Mouse (Mus musculus): Measurements from ENCODE around the gene Hoxb1. TPM values are rescaled to one million over a fixed set of nuclear protein-coding genes. Genes with fewer than 3 reads are reported as not detected.
A peak's percentile ranks its signal among the peaks of the same experiment; 100 is the strongest.

Gene Hoxb1
- polyA plus RNA-seq, 1 experiment from 2014 or later, result 1.6 TPM

DNA sequence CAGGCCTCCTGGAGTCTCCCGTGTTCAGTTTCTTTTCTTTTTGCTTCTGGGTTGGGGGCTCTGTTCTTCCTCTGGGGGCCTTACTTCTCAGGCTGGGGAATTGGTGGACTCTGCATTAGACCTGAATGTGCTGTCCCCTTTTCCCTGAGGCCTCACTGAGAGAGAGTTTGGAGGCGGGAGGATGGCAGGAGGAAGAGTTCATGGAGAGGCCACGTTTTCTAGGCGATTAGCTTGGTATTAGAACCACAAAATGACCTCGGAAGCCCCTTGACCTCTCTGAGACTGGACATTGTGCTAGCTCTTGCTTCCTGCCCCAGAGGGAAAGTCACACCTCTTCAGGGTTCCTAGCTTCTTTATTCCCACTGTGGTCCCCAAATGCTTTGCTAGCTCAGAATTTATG is 41.4 kb upstream of the Hoxb1 start:
- Histone ChIP-seq H3K27ac (replicated peaks) (peak overlapping the region; percentile 100), H3K9ac (peak overlapping the region; percentile 100), H3K36me3 (peaks cover 12% of the 10 kb centered on the region; the same call in 1 of the 2 replicates), H3K9me3 (no peaks in the 10 kb centered on the region), H3K4me1 (replicated peaks) (peaks cover 97% of the 10 kb centered on the region), H3K4me3 (peak overlapping the region; percentile 99), H3K27me3 (no peaks in the 10 kb centered on the region), H3K4me2 (peak overlapping the region; percentile 96)
- no peak for ATAC-seq (ENCODE audit: low read depth)
- WGBS, result 6% methylated on average over 5 of the region's 5 CpGs

DNA sequence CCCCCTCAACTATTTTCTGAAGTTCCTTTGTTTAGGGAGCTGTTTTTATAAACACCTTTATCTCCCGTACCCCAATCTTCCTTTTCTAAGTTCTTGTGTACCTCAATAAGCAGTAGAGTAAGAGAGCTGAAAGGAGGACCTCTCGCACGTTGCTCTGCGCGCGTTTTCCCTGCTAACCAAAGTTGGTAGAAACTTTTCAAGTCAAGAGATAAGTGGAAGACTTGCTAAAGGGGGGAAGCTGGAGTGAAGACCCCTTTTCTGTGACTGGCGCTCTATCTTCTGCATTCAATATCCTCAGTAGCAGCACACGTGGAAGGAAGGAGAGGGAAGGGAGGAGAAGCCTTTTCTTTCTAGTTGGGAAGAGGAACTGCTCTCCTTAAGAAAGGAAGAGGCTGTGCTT is 40.6 kb upstream of the Hoxb1 start:
- 4% methylated on average over 8 of the region's 8 CpGs for WGBS
- peaks cover 100% of the 10 kb centered on the region for H3K4me1 ChIP-seq (replicated peaks)
- H3K27me3 ChIP-seq, result no peaks in the 10 kb centered on the region

DNA sequence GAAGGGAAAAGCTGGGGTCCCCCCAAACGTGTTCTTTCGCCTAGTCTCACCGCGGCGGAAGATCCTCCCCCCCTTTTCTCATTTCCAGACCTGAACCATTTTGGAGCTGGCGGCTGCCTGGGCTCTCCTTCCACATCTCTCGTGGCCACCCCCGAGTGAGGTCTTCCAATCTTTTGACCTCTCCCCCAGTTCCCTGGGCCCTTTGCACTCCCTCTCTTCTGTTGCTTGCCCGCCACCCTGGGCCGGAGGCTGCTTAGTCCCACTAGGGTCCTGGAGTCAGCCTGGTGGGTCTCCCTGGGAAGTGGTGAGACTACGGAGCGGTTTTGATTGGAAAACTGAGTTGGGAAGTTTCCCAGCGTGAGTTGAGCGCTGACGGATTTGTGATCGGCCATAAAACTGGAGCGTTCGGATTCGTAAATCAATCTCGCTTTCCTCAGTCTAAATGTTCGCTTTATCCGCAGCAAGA is 39.8 kb upstream of the Hoxb1 start:
- H3K36me3 ChIP-seq, result peaks cover 16% of the 10 kb centered on the region; the same call in 1 of the 2 replicates
- H3K9me3 ChIP-seq, result no peaks in the 10 kb centered on the region
- H3K9ac ChIP-seq, result peak overlapping the region; percentile 100
- H3K27me3 ChIP-seq, result no peaks in the 10 kb centered on the region
- H3K4me3 ChIP-seq, result peak overlapping the region; percentile 99
- peak overlapping the region; percentile 96 for H3K4me2 ChIP-seq
- 3% methylated on average over 22 of the region's 22 CpGs for WGBS
- peak overlapping the region; percentile 100 for H3K27ac ChIP-seq (replicated peaks)
- peaks cover 100% of the 10 kb centered on the region for H3K4me1 ChIP-seq (replicated peaks)
- ATAC-seq (ENCODE audit: low read depth), result no peak

More for the DNA sequence above, 40.6 kb upstream of the Hoxb1 start:
- peak overlapping the region; percentile 99 for H3K4me3 ChIP-seq
- ATAC-seq (ENCODE audit: low read depth), result no peak
- H3K36me3 ChIP-seq, result peaks cover 13% of the 10 kb centered on the region; the same call in 1 of the 2 replicates
- H3K9me3 ChIP-seq, result no peaks in the 10 kb centered on the region
- H3K4me2 ChIP-seq, result peak overlapping the region; percentile 96
- H3K27ac ChIP-seq (replicated peaks), result peak overlapping the region; percentile 100
- H3K9ac ChIP-seq, result peak overlapping the region; percentile 100

DNA sequence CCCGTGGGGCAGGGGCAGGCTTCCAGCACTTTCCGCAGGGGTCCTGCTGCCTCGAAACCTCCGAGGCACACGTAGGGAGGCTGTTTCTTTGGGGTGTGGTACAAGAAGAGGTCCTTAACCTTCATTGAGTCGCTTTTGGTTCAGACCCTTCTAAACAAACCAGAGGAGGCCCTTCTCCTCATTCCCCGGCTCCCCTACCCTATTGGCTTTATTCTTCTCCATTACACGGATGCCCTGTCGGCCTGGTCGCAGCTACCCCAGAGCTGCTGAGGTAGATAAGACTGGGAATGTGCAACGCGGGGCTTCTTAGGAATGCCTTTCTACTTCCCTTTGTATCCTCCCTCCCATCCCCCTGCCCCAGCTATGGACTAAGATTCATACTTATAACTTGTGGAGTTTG is 38.8 kb upstream of the Hoxb1 start:
- no peak for ATAC-seq (ENCODE audit: low read depth)
- H3K4me3 ChIP-seq, result peak overlapping the region; percentile 99
- H3K27ac ChIP-seq (replicated peaks), result peak overlapping the region; percentile 100
- H3K4me2 ChIP-seq, result peak overlapping the region; percentile 96
- H3K4me1 ChIP-seq (replicated peaks), result peaks cover 100% of the 10 kb centered on the region
- H3K9ac ChIP-seq, result peak overlapping the region; percentile 100
- H3K27me3 ChIP-seq, result no peaks in the 10 kb centered on the region
- peaks cover 16% of the 10 kb centered on the region; the same call in 1 of the 2 replicates for H3K36me3 ChIP-seq
- 1% methylated on average over 12 of the region's 12 CpGs for WGBS
- no peaks in the 10 kb centered on the region for H3K9me3 ChIP-seq

- Histone ChIP-seq H3K9me3 (no peaks in the 10 kb centered on the region), H3K36me3 (peaks cover 19% of the 10 kb centered on the region; the same call in 1 of the 2 replicates), H3K4me1 (replicated peaks) (peaks cover 100% of the 10 kb centered on the region), H3K4me2 (peak overlapping the region; percentile 96), H3K9ac (peak overlapping the region; percentile 100), H3K4me3 (peak overlapping the region; percentile 99), H3K27me3 (no peaks in the 10 kb centered on the region), H3K27ac (replicated peaks) (peak overlapping the region; percentile 100)
- 5% methylated on average over 7 of the region's 7 CpGs for WGBS
- ATAC-seq (ENCODE audit: low read depth), result no peak
Observed at GRCm38 (mm10) chr11:96327122-96327521, 38.4 kb upstream of the Hoxb1 start.

GRCm38 (mm10) chr11:96327750-96328149 is 37.8 kb upstream of the Hoxb1 start:
- H3K27ac ChIP-seq (replicated peaks), result peak overlapping the region; percentile 100
- no peaks in the 10 kb centered on the region for H3K27me3 ChIP-seq
- peak overlapping the region; percentile 99 for H3K4me3 ChIP-seq
- H3K9me3 ChIP-seq, result no peaks in the 10 kb centered on the region
- ATAC-seq (ENCODE audit: low read depth), result peak; percentile 65
- peaks cover 100% of the 10 kb centered on the region for H3K4me1 ChIP-seq (replicated peaks)
- H3K4me2 ChIP-seq, result peak overlapping the region; percentile 96
- WGBS, result 4% methylated on average over 5 of the region's 5 CpGs
- peaks cover 22% of the 10 kb centered on the region for H3K36me3 ChIP-seq
- peak overlapping the region; percentile 100 for H3K9ac ChIP-seq

DNA sequence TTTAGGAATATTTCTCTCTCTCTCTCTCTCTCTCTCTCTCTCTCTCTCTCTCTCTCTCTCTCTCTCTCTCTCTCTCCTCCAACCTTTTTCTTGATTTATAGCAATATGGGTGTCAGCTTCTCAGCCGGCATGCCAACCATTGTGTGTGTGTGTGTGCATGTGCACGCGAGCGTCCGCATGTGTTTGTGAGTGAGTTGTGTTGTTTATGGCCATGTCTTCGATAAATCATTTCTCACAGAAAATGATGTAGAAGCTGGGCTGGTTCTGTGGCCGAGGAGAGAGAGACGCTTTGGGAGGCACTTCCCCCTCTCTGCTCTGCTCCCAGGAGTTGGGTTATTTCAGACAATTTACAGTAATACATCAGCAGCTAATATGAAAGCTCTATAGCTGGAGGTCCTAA is 36.9 kb upstream of the Hoxb1 start:
- Histone ChIP-seq H3K27me3 (no peaks in the 10 kb centered on the region), H3K4me1 (replicated peaks) (peaks cover 100% of the 10 kb centered on the region), H3K36me3 (peaks cover 27% of the 10 kb centered on the region), H3K9me3 (no peaks in the 10 kb centered on the region), H3K4me2 (peak overlapping the region; percentile 96), H3K27ac (replicated peaks) (peak overlapping the region; percentile 100), H3K9ac (peak overlapping the region; percentile 100), H3K4me3 (peak overlapping the region; percentile 99)
- no peak for ATAC-seq (ENCODE audit: low read depth)
- WGBS, result 5% methylated on average over 8 of the region's 8 CpGs

GRCm38 (mm10) chr11:96332105-96332504 is 33.4 kb upstream of the Hoxb1 start:
- 2% methylated on average over 8 of the region's 8 CpGs for WGBS
- H3K4me2 ChIP-seq, result peak overlapping the region; percentile 96
- H3K9ac ChIP-seq, result peak overlapping the region; percentile 100
- H3K4me3 ChIP-seq, result peak overlapping the region; percentile 99
- no peaks in the 10 kb centered on the region for H3K9me3 ChIP-seq
- H3K27me3 ChIP-seq, result no peaks in the 10 kb centered on the region
- peaks cover 100% of the 10 kb centered on the region for H3K4me1 ChIP-seq (replicated peaks)
- no peak for ATAC-seq (ENCODE audit: low read depth)
- peak overlapping the region; percentile 100 for H3K27ac ChIP-seq (replicated peaks)
- peaks cover 26% of the 10 kb centered on the region for H3K36me3 ChIP-seq

GRCm38 (mm10) chr11:96332618-96333032 is 32.9 kb upstream of the Hoxb1 start:
- Histone ChIP-seq H3K27me3 (no peaks in the 10 kb centered on the region), H3K4me2 (peak overlapping the region; percentile 96), H3K9ac (peak overlapping the region; percentile 100), H3K36me3 (peaks cover 30% of the 10 kb centered on the region), H3K9me3 (no peaks in the 10 kb centered on the region), H3K4me3 (peak overlapping the region; percentile 99), H3K4me1 (replicated peaks) (peaks cover 100% of the 10 kb centered on the region), H3K27ac (replicated peaks) (peak overlapping the region; percentile 100)
- ATAC-seq (ENCODE audit: low read depth), result no peak
- 2% methylated on average over 35 of the region's 35 CpGs for WGBS

DNA sequence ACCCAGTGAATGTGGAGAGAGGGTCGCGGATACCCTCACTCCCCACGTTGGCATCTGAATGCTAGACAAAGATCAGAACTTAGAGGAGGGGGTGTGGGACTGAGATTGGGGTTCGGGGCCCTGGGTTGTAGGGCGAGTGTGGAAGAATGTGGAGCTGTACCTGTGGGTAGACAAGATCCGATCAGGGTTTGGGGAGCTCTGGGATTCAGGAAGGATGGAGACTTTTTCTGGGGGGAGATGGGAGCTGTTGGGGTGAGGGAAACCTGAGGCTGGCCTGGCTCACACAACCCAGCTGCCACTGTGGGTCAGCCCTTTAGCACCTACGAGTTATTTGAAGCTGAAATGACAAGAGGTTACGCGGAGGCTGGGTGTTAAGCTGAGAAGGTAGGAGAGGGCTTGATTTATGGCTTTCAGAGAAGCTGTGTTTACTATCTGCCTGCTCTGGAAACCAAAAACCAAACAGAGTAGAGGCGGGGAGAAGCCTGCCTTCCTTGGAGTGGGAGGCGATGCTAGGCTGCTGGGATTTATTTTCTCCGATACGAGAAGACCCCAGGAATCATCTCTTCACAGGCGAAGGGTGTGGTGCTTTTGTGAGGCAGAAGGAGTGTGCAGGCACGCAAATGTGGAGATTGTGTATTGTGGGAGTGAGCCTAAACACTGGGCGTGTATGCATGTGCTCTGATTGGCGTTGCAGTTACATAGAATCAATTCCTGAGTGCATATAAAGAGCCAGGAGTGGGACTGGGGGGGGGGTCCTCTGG is 32.1 kb upstream of the Hoxb1 start:
- Histone ChIP-seq H3K9ac (peak overlapping the region; percentile 100), H3K4me1 (replicated peaks) (peaks cover 100% of the 10 kb centered on the region), H3K27me3 (no peaks in the 10 kb centered on the region), H3K36me3 (peaks cover 34% of the 10 kb centered on the region), H3K4me2 (peak overlapping the region; percentile 96), H3K9me3 (no peaks in the 10 kb centered on the region), H3K27ac (replicated peaks) (peak overlapping the region; percentile 100), H3K4me3 (peak overlapping the region; percentile 99)
- WGBS, result 4% methylated on average over 17 of the region's 17 CpGs
- ATAC-seq (ENCODE audit: low read depth), result 0 out of 2 replicates have a peak, but pooled peaks have one; percentile 7

- Histone ChIP-seq H3K4me2 (peak overlapping the region; percentile 96), H3K27me3 (no peaks in the 10 kb centered on the region), H3K4me1 (replicated peaks) (peaks cover 100% of the 10 kb centered on the region), H3K4me3 (peak overlapping the region; percentile 99), H3K27ac (replicated peaks) (peak overlapping the region; percentile 100), H3K9ac (peak overlapping the region; percentile 100), H3K36me3 (peaks cover 37% of the 10 kb centered on the region), H3K9me3 (no peaks in the 10 kb centered on the region)
- ATAC-seq (ENCODE audit: low read depth), result 0 out of 2 replicates have a peak, but pooled peaks have one; percentile 5
- 8% methylated on average over 2 of the region's 2 CpGs for WGBS
Observed at GRCm38 (mm10) chr11:96334002-96334364, 31.6 kb upstream of the Hoxb1 start.

- Histone ChIP-seq H3K4me1 (replicated peaks) (peaks cover 100% of the 10 kb centered on the region), H3K9me3 (no peaks in the 10 kb centered on the region), H3K4me3 (peak overlapping the region; percentile 99), H3K9ac (peak overlapping the region; percentile 100), H3K4me2 (peak overlapping the region; percentile 96), H3K27me3 (no peaks in the 10 kb centered on the region), H3K27ac (replicated peaks) (peak overlapping the region; percentile 100), H3K36me3 (peaks cover 37% of the 10 kb centered on the region)
- ATAC-seq (ENCODE audit: low read depth), result no peak
- 12% methylated on average over 3 of the region's 3 CpGs for WGBS
Observed at GRCm38 (mm10) chr11:96334998-96335397, 30.6 kb upstream of the Hoxb1 start.

Measured in neural tube, embryonic 13.5 days (tissue).